8 mouse cellular contexts compared by ENCODE assay signal in the genomic region with DNA sequence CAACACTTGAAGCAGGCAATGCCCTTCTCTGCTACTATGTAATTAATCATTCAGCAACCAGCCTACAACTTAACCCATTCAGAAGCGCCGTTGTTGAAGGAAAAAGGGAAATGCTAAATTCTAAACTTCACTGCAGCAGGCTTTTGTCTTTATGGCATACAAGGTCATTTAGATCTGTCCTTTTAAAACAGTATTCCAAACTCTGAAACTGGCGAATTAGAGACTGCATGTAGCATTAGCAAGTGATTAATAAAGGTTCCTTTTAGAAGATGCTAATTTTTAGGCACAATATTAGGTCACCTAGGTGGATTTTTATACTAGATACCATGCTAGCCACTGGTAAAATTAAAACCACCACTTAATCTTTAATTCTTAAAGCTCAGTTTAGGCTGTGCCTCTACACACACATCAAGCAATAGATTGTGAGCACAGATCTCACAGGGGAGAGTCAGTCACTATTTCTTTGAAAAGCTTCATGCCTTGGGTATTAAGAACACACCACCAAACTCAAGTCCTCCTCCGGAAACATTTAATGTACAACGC. TPM values are rescaled to one million over a fixed set of nuclear protein-coding genes. Genes with fewer than 3 reads are reported as not detected.
DNase-seq lines count a peak whose midpoint lies in the region; ATAC-seq lines count a peak whose summit lies in the region.

No protein-coding gene starts in this region.

- ATAC-seq in liver, embryonic 11.5 days (replicated peaks; ENCODE audit: low FRiP score) = no peak
- 0 out of 2 replicates have a peak, but pooled peaks have one; percentile 9 for ATAC-seq in neural tube, embryonic 13.5 days (ENCODE audit: low read depth)

- H3K36me3 ChIP-seq in liver, embryonic 11.5 days (ENCODE audit: control insufficient read depth, insufficient read depth, low read length) = peaks cover 12% of the 10 kb centered on the region; the same call in 1 of the 2 replicates
- peaks cover 21% of the 10 kb centered on the region for H3K36me3 ChIP-seq in neural tube, embryonic 13.5 days

- DNase-seq in liver, embryonic 11.5 days (ENCODE audit: low spot score) = no peak
- DNase-seq in liver = no peak
- peak; percentile 38 for DNase-seq in embryo, embryonic 11 days
- DNase-seq in induced T-regulatory cell, adult 2 months (ENCODE audit: low read depth) = peak; percentile 41
- no peak for DNase-seq in T-cell, adult 2 months (ENCODE audit: low spot score)
- no peak for DNase-seq in right cerebral cortex, adult 18-20 months
- DNase-seq in ovary, postnatal 10 days (ENCODE audit: low spot score) = no peak

- H3K4me1 ChIP-seq in liver, embryonic 11.5 days (replicated peaks; ENCODE audit: control insufficient read depth, insufficient read depth, low read length) = peaks cover 9% of the 10 kb centered on the region
- H3K4me1 ChIP-seq in neural tube, embryonic 13.5 days (replicated peaks) = peaks cover 48% of the 10 kb centered on the region

- H3K9ac ChIP-seq in liver, embryonic 11.5 days (ENCODE audit: low read depth, low read length) = peak overlapping the region; percentile 99
- peak overlapping the region; percentile 100 for H3K9ac ChIP-seq in neural tube, embryonic 13.5 days

- H3K4me3 ChIP-seq in liver, embryonic 11.5 days (ENCODE audit: low read depth, low read length) = peak overlapping the region; percentile 93
- H3K4me3 ChIP-seq in neural tube, embryonic 13.5 days = peak overlapping the region; percentile 89

- no peaks in the 10 kb centered on the region for H3K9me3 ChIP-seq in liver, embryonic 11.5 days (ENCODE audit: control insufficient read depth, low read length)
- H3K9me3 ChIP-seq in neural tube, embryonic 13.5 days = no peaks in the 10 kb centered on the region

- H3K27ac ChIP-seq in liver, embryonic 11.5 days (ENCODE audit: low read depth, low read length) = peak overlapping the region; percentile 100
- peak overlapping the region; percentile 100 for H3K27ac ChIP-seq in neural tube, embryonic 13.5 days (replicated peaks)

- WGBS in liver, embryonic 11.5 days = 18% methylated on average over 5 of the region's 5 CpGs
- 3% methylated on average over 5 of the region's 5 CpGs for WGBS in neural tube, embryonic 13.5 days

- peak overlapping the region; percentile 76 for H3K4me2 ChIP-seq in liver, embryonic 11.5 days
- H3K4me2 ChIP-seq in neural tube, embryonic 13.5 days = peak overlapping the region; percentile 64

- no peaks in the 10 kb centered on the region for H3K27me3 ChIP-seq in liver, embryonic 11.5 days (replicated peaks; ENCODE audit: control insufficient read depth, insufficient read depth, low read length)
- no peaks in the 10 kb centered on the region for H3K27me3 ChIP-seq in neural tube, embryonic 13.5 days

RNA-seq across cellular contexts. Expression of gene Gtf2a1, which starts 2.7 kb away (rescaled TPM):
- polyA plus RNA-seq in liver, embryonic 11.5 days (2014; fragmentation: Nextera tagmentation; extraction: Ambion mirVana) = 28.9 and 32.2 TPM in 2 replicates
- polyA plus RNA-seq in neural tube, embryonic 13.5 days (2015; fragmentation: Nextera tagmentation; extraction: Ambion mirVana) = 72.4 and 75.4 TPM in 2 replicates

Comparison
In these comparisons a context has a peak if more than half of its experiments do, and no peak if none do; other contexts are left out.
1. DNase-seq: peak in embryo, embryonic 11 days (single experiment) and induced T-regulatory cell, adult 2 months (single experiment); none in liver, embryonic 11.5 days (single experiment), liver (single experiment), T-cell, adult 2 months (single experiment), right cerebral cortex, adult 18-20 months (single experiment) and ovary, postnatal 10 days (single experiment).